Mouse (Mus musculus) cerebellum, adult 8-10 months (tissue): ENCODE measurements around the gene Arfrp1.
A peak's percentile ranks its signal among the peaks of the same experiment; 100 is the strongest.

Experiments
- DNase-seq: peaks from one replicate; pipeline ENCODE4 v3.0.0; 2022

Gene Arfrp1

DNA sequence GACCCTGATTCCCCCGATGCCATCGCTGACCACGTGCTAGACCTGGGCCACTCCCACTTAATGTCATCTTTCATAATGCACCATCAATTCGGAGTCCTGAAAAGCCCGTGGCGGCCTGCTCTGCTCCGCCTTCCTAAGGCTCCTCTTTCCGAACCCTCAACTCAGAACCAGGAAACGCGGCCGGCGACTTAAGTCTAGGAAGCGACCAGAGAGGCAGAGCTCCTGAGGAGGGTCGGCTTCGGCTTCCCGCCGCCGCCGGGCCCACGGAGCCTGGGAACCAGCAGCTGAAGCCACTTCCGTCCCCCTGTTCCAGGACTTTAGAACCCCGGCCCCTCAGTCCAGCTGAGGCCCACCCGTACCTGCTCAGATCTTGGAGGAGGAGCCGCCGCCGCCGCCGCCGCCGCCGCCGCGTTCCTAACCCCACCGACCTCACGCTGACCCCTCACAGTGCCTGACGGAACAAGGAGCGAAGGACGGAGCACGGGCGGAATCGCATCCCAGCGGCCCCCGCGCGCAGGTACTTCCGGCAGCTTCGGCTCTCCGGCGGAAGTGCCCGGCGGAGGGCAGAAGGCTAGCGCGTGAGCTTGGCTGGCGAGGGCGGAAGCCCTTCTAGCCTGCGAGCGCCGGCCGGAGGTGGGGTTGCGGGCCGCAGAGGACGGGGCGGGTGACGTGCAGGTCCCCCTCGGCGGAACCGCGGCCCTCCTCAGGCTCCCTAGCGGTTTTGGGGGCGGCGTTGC lies at the start of gene Arfrp1, which contains the start of gene Zgpat:
Gene Arfrp1, minus strand, starts transcription at position 545 of the 737 bp plus-strand sequence.
Gene Zgpat, plus strand, starts transcription at position 69 of the 737 bp plus-strand sequence.
- DNase-seq = peak; percentile 84

DNA sequence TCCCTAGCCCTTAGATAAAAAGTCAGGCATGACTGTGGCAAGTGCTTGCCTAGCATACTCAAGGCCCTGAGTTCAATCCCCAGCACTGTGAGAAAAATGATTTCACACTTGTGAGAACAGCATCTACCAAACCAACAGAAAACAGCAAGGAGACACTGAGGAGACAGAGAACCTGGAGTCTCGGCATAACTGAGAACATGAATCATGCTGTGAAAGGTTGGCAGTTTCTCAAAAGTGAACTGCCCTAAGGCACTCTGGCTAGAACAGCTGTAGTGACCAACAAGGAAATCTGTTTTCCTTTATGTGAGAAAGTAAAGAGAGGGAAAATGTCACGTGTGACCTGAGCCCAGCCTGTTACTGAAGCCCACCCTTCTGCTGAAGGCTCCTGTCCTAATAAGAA lies 47.9 kb upstream of the Arfrp1 start:
- no peak for DNase-seq

DNA sequence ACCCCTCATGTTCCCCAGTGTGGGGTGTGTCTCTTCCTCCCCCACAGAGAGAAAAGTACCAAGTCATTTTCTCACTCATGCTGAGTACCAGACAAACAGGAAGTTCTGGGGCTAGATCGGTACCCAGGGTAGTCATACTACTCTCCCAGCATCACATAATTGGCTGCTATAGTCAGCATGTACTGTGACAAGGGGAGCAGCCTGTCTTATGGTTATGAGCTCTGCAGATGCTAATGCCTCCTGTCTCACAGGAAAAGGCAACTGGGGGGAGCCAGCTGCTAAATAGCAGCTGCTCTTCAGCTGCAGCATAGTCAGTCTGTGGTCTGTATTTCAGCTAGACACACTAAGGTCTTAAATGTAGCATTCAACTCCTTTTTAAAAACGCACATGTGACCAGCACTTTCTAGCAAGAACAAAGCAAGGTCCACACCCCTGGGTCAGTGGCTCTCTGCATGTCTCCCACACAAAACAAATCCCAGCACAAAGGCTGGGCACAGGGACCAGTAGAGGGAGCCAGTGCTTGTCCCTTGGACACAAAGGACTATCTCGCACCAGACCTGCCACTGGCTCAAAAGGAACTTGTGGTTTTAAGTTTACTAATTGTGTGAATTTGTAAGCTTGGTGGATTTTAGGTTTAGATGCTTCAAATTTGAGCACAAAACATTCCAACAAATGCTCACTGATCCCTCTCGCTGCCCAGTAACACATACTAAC lies 45.7 kb upstream of the Arfrp1 start:
- DNase-seq = peak; percentile 62

- no peak for DNase-seq
Observed at GRCm38 (mm10) chr2:181409643-181410042, 44.4 kb upstream of the Arfrp1 start.

- DNase-seq = no peak
Observed at GRCm38 (mm10) chr2:181403722-181404121, 38.5 kb upstream of the Arfrp1 start.

DNA sequence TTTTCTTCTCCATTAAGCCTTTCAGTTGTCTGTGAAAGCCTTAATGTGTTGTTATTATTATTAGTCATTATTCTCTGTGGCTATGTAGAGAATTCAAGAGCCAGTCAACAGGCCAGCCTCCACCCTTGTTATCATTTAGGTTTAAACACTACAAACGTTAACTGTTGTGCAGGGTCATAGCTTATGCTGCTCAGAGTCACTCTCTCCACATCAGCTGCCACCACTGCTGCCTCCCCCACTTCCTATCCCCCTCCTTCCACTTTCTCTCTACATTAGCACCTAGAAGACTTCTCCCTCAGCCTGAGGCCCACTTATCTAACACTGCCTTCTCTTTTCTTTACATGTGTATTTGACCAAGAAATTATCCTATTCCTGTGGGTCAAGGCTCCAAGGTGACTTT lies 36.3 kb upstream of the Arfrp1 start:
- DNase-seq = no peak

- no peak for DNase-seq
Observed at GRCm38 (mm10) chr2:181397207-181397761, 32.1 kb upstream of the Arfrp1 start.

GRCm38 (mm10) chr2:181394086-181394485 lies 28.9 kb upstream of the Arfrp1 start:
- no peak for DNase-seq

- peak; percentile 89 for DNase-seq
Observed at GRCm38 (mm10) chr2:181392600-181393213, 27.5 kb upstream of the Arfrp1 start.

DNA sequence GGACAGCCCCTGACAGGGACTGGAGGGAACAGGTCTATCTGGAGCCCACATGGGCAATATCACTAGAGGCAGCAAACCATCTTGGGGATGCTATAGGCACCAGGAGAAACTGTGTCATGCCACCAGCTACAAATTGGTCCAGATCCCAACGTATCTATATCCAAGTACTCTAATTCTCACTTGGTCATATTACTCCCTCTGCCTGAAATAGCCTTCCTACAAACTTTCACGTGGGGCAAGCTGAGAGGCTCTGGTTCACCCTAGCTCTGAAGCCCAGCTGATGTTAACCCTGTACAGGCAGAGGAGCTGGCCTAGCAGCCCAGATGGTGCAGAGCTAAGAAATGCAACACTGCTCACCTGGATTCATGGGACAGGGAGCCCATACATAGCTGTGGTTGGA lies 26.3 kb upstream of the Arfrp1 start:
- DNase-seq = no peak

DNA sequence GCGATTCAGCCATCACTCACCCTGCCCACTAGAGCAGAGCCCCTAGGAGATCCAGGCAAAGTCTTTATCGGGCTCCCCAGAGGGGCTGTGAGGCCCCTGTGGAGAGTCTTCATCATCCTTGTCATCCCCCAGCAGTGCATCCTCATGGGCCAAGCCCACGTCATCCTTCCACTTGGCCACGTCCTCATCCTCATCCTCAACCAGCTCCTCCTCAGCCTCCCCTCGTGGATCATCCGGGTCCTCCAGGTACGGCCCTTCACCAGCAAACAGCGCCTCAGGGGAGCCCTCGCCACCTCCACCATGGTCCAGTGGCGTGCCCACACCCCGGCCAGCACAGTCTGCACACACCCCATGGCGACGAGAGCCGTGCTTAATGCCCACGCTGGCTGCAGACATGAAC lies 25.8 kb upstream of the Arfrp1 start:
- DNase-seq = no peak

GRCm38 (mm10) chr2:181390136-181390870 lies 25.1 kb upstream of the Arfrp1 start:
- peak; percentile 56 for DNase-seq

- no peak for DNase-seq
Observed at GRCm38 (mm10) chr2:181386663-181387210, 21.5 kb upstream of the Arfrp1 start.

DNA sequence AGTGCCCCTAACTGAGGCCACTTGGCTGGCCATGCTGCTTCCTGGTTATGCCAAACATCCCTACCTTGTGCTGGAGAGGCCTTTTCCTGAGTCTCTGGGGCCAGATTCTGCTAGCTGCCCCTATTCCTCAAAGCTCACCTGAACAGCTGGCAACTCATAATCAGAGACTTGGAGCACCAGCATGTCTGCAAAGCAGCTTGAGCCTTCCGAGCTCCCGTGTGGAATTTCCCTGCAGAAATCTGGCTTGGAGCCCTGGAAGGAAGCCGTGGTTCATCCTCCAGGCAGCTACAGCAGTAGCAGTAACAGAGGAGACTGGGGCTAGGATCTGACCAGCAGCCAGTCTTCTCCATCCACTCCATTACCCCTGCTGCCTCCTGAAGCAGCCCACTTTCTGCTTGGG lies 20.7 kb upstream of the Arfrp1 start:
- DNase-seq = peak; percentile 80

DNA sequence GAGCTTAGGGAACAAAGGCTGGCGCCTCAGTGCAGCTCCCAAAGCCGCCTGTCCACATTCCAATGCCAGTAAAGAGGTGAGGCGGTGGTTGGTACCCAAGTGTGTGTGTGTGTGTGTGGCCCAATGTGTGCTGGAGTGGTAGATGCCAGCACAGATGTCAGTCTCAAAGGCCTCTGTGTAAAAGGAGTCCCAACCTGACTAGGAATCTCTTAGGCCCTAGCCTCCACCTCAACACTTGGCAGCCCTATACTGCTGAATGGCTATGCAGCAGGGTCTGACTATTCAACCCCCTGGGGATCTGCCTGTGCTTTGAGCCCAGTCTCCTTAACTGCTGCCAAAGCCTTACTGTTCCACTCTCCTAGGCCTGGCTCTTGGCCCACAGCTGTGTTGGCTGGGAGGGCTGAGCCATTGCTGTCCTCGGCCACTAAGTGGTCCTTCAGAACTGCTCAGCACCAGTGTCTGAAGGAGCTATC lies 19.8 kb upstream of the Arfrp1 start:
- peak; percentile 36 for DNase-seq

DNA sequence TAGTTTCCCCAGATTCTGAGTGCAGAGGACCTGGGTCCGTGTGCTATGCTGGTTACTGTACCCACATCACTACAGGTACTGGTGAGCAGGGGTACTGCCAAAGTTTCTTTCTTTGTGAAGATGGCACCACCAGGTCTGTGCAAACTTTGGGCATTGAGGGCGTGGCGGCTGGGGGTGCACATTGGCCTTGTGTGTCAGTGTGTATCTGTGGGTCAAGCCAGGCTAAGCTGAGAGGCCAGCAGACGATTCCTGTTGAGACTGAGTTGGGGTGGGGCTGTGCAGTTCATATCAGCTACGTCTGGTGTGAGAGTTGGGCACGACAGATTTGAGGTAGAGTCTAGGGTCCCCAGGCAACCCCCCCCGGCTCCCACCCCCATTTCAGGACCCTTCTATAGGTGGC lies 19.3 kb upstream of the Arfrp1 start:
- DNase-seq = no peak

GRCm38 (mm10) chr2:181381631-181382306 lies 16.6 kb upstream of the Arfrp1 start:
- DNase-seq = no peak

GRCm38 (mm10) chr2:181381107-181381506 lies 15.9 kb upstream of the Arfrp1 start:
- DNase-seq = no peak

DNA sequence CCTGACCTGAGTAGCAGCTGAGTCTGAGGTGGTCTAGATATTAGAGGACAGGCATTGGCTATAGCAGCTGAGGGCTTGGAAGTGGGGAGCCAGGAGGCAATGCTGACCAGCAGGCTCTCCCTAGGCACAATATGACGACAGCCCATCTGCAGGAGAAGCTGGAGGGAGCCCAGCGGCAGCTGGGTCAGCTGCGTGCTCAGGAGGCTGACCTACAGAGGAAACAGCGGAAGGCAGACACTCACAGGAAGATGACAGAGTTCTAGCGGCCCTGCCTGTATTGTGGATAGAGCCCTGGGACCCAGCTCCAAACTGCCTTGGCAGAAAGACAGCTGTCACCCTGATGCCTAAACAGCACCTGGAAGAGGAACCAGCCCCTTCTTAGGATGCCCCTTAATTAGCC lies 15.0 kb upstream of the Arfrp1 start:
- no peak for DNase-seq

DNA sequence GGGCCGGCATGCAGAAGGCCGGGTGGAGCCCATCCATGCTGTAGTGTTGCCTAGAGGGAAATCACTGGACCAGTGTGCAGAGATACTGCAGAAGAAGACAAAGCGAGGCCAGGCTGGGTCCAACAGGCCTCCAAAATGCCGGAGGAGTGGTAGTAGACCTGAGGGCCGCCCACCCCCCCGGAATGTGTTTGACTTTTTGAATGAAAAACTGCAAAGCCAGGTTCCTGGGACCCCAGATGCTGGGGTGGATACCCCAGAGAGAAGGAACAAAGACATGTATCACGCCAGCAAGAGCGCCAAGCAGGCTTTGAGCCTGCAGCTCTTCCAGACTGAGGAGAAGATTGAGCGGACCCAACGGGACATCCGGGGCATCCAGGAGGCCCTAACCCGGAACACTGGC lies 14.6 kb upstream of the Arfrp1 start, which contains the start of gene Lime1:
Gene Lime1, plus strand, starts transcription at position 301 of the 400 bp plus-strand sequence.
- no peak for DNase-seq

GRCm38 (mm10) chr2:181378701-181379100 lies 13.5 kb upstream of the Arfrp1 start:
- no peak for DNase-seq

DNA sequence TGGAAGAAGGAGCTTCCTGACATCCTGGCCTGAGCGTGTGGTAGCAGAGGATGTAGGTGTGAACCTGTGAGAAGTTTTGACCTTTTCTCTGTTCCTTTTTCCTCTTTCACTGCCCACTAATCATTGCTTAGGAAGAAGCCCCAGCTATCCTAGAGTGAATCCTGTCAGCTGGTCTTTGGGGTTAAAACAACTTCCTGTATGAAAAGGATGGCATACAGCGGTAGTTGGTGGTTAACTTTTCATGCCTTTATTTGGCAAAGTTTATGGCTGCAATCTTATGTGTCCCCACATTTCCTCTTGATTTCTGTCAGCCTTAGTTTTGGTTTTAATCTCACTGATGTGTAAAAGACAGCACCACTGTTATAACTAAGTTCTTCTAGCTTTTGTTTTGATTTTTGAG lies 12.0 kb upstream of the Arfrp1 start:
- DNase-seq = no peak
